Mouse (Mus musculus) stomach, embryonic 14.5 days (tissue): Measurements from ENCODE around the gene Dcaf17. TPM values are rescaled to one million over a fixed set of nuclear protein-coding genes. Genes with fewer than 3 reads are reported as not detected.

Experiments used
- ATAC-seq: fragments of 200-750 bp; cut with Nextera tagmentation; 2 replicates; pipeline ENCODE4 v1.8.0; 2017; ENCODE audit warnings: low read depth, moderate TSS enrichment; ENCODE audit not compliant: insufficient number of reproducible peaks, insufficient read depth, low FRiP score
- H3K27ac ChIP-seq: fragments of 300-500 bp; sonication (generic); 2 replicates; pipeline ENCODE4 v1.5.1; 2014; ENCODE audit warnings: mild to moderate bottlenecking, low read length, moderate library complexity, mixed read lengths
- H3K27me3 ChIP-seq: fragments of 300-500 bp; sonication (generic); 2 replicates; pipeline ENCODE4 v1.6.1; 2014; ENCODE audit warnings: low read length, control low read depth, mixed read lengths; ENCODE audit not compliant: control insufficient read depth, insufficient read depth
- H3K36me3 ChIP-seq: fragments of 300-500 bp; sonication (generic); 2 replicates; pipeline ENCODE4 v1.6.1; 2014; ENCODE audit warnings: mild to moderate bottlenecking, control low read depth, low read length, moderate library complexity, mixed read lengths; ENCODE audit not compliant: control insufficient read depth, insufficient read depth
- H3K4me1 ChIP-seq: fragments of 300-500 bp; sonication (generic); 2 replicates; pipeline ENCODE4 v1.6.1; 2014; ENCODE audit warnings: low read length, control low read depth, mixed read lengths; ENCODE audit not compliant: control insufficient read depth, insufficient read depth
- H3K4me2 ChIP-seq: fragments of 300-500 bp; sonication (generic); replicated peaks from 2 replicates; pipeline ENCODE4 v1.6.1; 2014; ENCODE audit warnings: low read depth, low read length, control low read depth
- H3K4me3 ChIP-seq: fragments of 300-500 bp; sonication (generic); 2 replicates; pipeline ENCODE4 v1.5.1; 2014; ENCODE audit warnings: low read depth, low read length, control low read depth
- H3K9ac ChIP-seq: fragments of 300-500 bp; sonication (generic); replicated peaks from 2 replicates; pipeline ENCODE4 v1.6.1; 2014; ENCODE audit warnings: low read depth, mild to moderate bottlenecking, control low read depth, low read length, moderate library complexity, mixed read lengths
- H3K9me3 ChIP-seq: fragments of 300-500 bp; sonication (generic); 2 replicates; pipeline ENCODE4 v1.6.1; 2016; ENCODE audit warnings: low read depth, low read length, control low read depth; ENCODE audit not compliant: control insufficient read depth
- WGBS: fragments of 180-500 bp; shearing (Covaris S2); extraction: QIAGEN DNeasy Blood & Tissue Kit; methylation state at CpG from one replicate; pipeline ENCODE4 v1.1.7; 2014; 5-methylcytosine and 5-hydroxymethylcytosine counted together
- polyA plus RNA-seq: library from polyadenylated mRNA; unstranded; fragments of >200 nt; fragmentation: Nextera tagmentation; extraction: Ambion mirVana; gene quantifications from 2 replicates; pipeline ENCODE4 v1.2.1, GENCODE M21; 2014

The Dcaf17 gene
- polyA plus RNA-seq, 1 experiment from 2014 or later: 40.8 TPM

GRCm38 (mm10) chr2:71134836-71135235 is 79.7 kb downstream of the Dcaf17 start:
- no peaks in the 10 kb centered on the region; the same call in 1 of the 2 replicates for H3K36me3 ChIP-seq
- no peak overlapping the region for H3K27ac ChIP-seq
- 81% methylated on average over 5 of the region's 5 CpGs for WGBS
- no peak overlapping the region for H3K4me2 ChIP-seq
- H3K9ac ChIP-seq: no peak overlapping the region
- H3K4me1 ChIP-seq: no peaks in the 10 kb centered on the region
- no peaks in the 10 kb centered on the region for H3K27me3 ChIP-seq
- no peak for ATAC-seq
- H3K9me3 ChIP-seq: no peaks in the 10 kb centered on the region
- H3K4me3 ChIP-seq: no peak overlapping the region

DNA sequence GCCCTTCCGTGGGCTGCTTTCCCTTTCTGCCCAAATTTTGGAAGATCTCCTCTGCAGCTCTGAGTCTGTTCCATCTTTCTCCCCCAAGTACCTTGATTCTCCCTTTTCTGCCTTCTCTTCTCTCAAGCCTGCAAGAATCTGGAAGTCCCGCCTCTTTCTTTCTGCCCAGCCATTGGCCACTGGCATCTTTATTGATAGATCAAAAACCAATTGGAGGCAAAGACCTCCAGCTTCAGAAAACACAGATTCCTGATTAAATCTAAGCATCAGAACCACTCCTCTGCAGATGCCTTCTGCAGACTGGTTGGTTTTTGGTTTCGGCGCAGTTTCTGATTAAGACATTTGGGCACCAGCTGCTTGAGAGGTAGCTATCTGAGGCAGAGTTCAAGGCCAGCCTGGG is 85.5 kb downstream of the Dcaf17 start:
- Histone ChIP-seq H3K4me3 (no peak overlapping the region), H3K4me2 (no peak overlapping the region), H3K9me3 (no peaks in the 10 kb centered on the region), H3K27me3 (no peaks in the 10 kb centered on the region), H3K27ac (no peak overlapping the region), H3K36me3 (no peaks in the 10 kb centered on the region; the same call in 1 of the 2 replicates), H3K9ac (no peak overlapping the region), H3K4me1 (no peaks in the 10 kb centered on the region)
- 66% methylated on average over 4 of the region's 4 CpGs for WGBS
- no peak for ATAC-seq

- WGBS: 51% methylated on average over 7 of the region's 7 CpGs
- H3K4me3 ChIP-seq: no peak overlapping the region
- no peak overlapping the region for H3K9ac ChIP-seq
- H3K4me2 ChIP-seq: no peak overlapping the region
- H3K27ac ChIP-seq: no peak overlapping the region
- H3K4me1 ChIP-seq: no peaks in the 10 kb centered on the region
- no peak for ATAC-seq
- H3K9me3 ChIP-seq: no peaks in the 10 kb centered on the region
- H3K27me3 ChIP-seq: no peaks in the 10 kb centered on the region
- H3K36me3 ChIP-seq: no peaks in the 10 kb centered on the region; the same call in 1 of the 2 replicates
Observed at GRCm38 (mm10) chr2:71142410-71142809, 87.3 kb downstream of the Dcaf17 start.

DNA sequence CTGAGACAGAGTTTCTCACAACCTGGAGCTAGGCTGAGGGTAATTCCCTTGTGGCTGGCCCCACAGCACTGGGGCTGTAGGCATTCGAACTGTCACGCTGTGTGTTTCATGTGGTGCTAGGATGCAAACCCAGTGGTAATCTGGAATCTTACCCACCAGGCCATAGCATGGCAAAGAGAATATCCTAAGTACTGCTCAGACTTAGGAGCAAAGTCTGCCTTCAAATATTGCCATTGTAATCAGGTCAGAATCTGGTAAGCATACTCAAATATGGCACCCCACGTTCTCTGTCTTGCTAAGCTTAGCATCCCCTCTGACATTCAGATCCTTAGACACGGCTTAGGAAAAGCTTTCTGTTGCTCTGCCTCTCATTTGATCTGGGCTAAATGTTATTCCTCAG is 90.7 kb downstream of the Dcaf17 start:
- Histone ChIP-seq H3K27me3 (no peaks in the 10 kb centered on the region), H3K36me3 (no peaks in the 10 kb centered on the region), H3K4me1 (no peaks in the 10 kb centered on the region), H3K27ac (no peak overlapping the region), H3K9me3 (no peaks in the 10 kb centered on the region), H3K4me2 (no peak overlapping the region), H3K9ac (no peak overlapping the region), H3K4me3 (no peak overlapping the region)
- WGBS: 80% methylated on average over 4 of the region's 4 CpGs
- no peak for ATAC-seq

DNA sequence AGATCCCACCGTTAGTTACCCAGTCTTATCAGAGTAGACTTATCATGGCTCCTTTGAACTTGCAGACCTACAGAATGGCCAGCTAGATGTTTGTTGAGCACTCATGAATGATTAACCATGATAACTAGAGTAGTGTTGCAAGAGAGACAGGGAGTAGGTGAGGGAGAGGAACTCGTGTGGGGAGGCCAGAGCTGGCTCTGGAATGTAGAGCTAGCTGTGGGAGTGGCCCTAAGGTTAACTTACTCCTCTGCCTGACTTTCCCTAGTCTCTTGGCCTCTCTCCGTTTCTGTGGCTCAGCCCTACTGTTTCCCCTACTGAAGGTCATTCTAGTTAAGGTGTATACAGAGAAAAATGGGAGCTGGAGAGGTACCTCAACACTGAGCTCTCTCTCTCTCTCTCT is 91.1 kb downstream of the Dcaf17 start:
- Histone ChIP-seq H3K36me3 (no peaks in the 10 kb centered on the region), H3K4me1 (no peaks in the 10 kb centered on the region), H3K4me2 (no peak overlapping the region), H3K27me3 (no peaks in the 10 kb centered on the region), H3K9me3 (no peaks in the 10 kb centered on the region), H3K9ac (no peak overlapping the region), H3K27ac (no peak overlapping the region), H3K4me3 (no peak overlapping the region)
- 29% methylated on average over 3 of the region's 3 CpGs for WGBS
- peak; percentile 90 for ATAC-seq

- WGBS: 43% methylated on average over 6 of the region's 6 CpGs
- Histone ChIP-seq H3K4me3 (no peak overlapping the region), H3K27me3 (no peaks in the 10 kb centered on the region), H3K4me1 (no peaks in the 10 kb centered on the region), H3K27ac (no peak overlapping the region), H3K4me2 (no peak overlapping the region), H3K36me3 (no peaks in the 10 kb centered on the region), H3K9me3 (no peaks in the 10 kb centered on the region), H3K9ac (no peak overlapping the region)
- ATAC-seq: no peak
Observed at GRCm38 (mm10) chr2:71147816-71148215, 92.7 kb downstream of the Dcaf17 start.

Other genes with a start within 250 kb of the Dcaf17 start
- 39.6 and 42.0 TPM in 2 replicates for gene Tlk1, start 229.6 kb upstream of the Dcaf17 start, polyA plus RNA-seq
- 20.0 and 22.3 TPM in 2 replicates for gene Mettl8, start 255 bp downstream of the Dcaf17 start, polyA plus RNA-seq
- 6.2 and 7.2 TPM in 2 replicates for gene Cybrd1, start 62.6 kb downstream of the Dcaf17 start, polyA plus RNA-seq
- gene Dync1i2, start 156.4 kb downstream of the Dcaf17 start, polyA plus RNA-seq: 100 and 105 TPM in 2 replicates